Mouse (Mus musculus): Measurements from ENCODE around the gene Psma7.

The Psma7 gene

DNA sequence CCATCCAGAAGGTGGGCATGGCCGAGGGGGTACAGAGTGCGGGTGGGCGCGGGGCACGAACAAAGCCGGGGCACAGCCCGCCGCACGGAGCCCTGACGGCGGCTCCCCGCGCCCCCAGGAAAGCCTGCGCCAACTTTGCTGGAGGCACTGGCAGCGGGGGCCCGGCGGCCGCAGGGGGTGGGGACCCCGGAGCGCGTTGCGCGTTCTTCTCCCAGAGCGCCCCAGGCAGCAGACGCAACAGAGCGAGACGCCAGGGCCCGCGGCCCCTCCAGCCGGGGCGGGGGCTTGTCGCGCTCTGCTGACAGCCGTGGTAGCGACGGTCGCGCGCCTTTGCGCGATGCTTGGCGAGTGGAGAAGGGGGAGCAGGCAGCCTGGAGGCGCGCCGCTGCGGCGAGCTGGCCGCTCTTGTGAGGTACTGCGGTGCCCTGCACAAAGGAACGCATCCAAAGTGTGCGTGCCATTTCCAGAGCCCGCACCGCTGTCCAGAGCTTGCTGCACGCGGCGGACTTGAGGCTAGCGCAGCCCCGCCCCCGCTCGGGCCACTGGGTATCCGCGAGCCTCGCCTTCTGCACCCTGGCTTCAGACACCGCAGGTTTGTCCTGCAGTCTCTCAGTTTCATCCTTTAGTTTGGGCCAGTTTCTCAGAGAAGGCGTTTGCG lies 754 bp upstream of the Psma7 start:
- DNase-seq: peak; percentile 55 to 58

DNA sequence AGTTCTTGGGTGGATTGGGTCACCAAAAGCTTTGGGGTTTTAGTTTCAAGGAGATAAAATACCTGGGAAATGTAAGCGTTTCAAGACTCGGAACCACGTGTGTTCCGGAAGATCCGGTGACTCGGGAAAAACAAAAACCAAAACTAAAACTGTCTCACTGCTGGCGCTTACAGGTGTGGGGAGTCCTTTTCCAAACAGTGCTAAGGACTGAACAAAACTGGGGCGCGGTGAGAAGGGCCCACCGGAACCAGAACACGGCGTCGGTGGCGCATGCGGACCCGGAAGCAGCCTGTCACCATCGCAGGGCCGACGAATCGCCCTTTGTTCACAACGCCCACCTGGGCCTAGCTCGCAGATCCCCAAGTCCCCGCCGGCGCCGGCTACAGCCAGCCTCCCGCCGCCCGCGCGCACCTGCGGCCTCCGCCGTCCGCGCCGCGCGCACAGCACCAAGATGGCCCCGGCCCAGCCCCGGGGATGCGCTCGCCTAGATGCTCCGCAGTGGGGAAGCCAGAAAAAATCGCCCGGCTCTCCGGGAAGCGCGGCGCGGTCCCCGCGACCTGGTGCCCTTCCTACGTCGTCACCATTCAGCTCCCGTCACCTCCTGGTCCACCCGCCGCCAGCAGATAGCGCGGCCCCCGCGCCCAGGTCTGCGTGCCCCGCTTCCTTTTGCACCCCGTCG lies 517 bp downstream of the Psma7 start:
- peak in 1 of 2 experiments; percentile 50 for DNase-seq

DNA sequence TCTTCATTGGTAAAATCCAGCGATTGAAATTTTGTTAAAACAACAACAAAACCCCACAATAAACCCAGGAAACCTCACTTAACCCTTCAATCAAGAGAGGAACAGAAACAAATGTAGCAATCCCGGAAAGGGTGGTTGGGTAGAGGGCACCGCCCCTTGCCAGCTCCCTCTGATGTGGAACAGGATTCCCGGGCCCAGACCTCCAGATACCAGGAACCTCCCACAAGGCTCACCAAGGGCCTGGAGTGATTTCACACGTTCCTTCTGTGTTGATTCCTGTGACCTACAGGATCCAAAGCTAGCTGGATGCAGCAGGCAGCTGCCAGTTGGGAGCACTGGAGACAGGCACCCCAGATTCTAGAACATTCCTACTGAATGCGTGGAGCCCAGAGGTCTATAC lies 1.8 kb downstream of the Psma7 start:
- no peak for DNase-seq

DNA sequence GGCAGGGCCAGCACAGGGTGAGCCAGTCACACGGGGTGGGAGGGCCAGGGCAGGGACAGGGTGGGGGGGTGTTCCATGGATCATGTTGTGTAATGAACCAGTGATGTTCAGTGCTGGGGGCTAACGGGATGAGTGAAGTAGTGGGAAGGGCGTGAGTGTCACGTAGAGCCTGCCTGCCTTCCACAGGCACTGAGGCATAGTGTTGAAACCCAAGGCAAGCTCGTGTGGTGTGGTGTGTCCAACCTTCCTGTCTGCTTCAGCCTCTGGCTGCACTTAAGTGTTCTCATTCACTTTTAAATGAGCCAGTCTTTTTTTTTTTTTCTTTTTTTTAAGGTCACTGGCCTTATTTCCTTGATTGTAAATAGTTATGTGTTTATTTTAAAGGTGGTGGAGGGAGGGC lies 7.5 kb downstream of the Psma7 start:
- no peak for DNase-seq

DNA sequence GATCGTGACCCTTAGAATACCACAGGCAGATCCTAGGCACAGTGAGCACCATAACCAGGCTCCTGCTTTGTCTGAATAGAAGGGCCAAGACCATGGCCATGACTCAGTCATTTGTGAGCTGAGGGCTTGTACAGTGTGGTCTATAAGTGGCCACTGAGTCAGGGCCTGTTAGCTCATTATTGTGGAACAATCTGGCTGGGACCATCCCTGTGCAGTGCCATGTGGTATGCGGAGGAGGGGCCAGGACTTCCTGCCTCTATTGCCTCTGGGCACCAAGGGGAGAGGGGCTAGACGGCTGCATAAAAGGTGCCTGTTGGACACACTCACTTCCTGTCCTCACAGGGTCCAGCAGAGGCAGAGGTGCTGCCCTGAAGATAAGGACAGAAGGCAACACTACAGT lies 8.3 kb downstream of the Psma7 start:
- DNase-seq: no peak

DNA sequence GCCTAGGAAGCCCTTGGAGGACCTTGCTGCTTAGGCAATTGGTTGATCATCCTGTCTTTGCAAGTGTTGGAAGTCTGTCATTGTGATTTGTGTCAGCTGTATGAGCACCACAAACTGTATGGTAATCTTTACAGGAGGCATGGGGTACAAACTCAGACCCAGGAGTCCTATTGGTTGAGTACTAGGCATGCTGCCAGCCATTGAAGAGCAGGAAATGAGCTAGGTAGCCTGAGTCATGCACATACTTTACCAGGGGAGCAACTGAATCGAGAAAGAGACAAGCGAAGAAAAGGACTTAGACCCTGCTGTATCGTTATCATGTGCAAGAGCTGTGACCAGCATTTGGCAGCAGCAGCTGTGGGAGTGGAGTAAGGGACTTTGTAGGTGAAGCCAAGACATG lies 9.3 kb downstream of the Psma7 start:
- DNase-seq: no peak

DNA sequence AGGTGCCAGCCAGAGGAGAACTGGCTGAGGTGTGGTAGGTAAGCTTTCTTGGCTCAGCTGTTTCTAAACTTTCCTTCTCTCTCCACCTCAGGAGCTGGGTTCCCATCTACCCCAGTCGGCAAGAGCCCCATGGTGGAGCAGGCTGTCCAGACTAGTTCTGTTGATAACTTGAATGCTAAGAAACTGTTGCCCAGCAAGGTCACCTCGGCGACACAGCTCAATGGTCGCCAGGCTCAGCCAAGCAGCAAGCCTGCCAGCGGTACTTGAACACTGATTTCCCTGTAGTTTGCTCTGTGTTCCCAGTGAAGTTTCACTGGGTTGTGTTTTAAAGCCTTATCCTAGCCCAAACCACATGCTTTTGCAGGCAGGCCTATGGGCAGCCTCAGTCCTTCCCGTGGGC lies 11.0 kb downstream of the Psma7 start:
- DNase-seq: no peak

DNA sequence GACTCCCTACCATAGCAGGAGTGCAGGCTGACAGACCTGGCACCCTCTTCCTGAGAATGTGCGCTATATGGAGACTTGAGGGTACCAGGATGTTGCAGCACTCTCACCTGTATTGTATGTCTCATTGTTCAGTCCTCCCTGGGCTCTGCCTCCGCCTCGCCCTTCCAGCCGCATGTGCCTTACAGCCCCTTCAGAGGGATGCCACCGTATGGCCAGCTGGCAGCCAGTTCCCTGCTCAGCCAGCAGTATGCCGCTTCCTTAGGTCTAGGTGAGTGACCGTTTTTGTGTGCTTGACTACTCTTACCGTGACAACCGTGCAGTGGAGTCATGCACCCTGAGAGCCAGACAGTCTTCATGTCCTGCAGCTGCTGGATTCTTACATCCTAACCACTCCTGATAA lies 14.5 kb downstream of the Psma7 start:
- DNase-seq: no peak

DNA sequence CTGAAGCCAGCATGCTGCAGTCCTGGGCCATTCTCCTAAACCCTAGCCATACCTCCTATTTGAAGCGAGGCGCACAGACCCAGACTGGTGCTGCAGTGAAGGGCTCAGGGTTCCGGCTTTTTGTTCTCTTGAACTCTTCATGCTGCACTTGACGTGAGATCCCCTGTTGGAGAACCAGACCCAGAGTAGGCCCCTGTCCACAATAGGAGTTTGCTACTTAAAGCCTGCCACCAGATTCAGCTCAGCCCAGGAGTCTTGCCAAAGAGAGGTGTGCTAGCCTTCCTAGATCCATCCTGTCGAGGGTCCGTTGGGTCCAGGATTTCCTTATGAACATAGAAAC lies 16.4 kb downstream of the Psma7 start:
- no peak for DNase-seq

DNA sequence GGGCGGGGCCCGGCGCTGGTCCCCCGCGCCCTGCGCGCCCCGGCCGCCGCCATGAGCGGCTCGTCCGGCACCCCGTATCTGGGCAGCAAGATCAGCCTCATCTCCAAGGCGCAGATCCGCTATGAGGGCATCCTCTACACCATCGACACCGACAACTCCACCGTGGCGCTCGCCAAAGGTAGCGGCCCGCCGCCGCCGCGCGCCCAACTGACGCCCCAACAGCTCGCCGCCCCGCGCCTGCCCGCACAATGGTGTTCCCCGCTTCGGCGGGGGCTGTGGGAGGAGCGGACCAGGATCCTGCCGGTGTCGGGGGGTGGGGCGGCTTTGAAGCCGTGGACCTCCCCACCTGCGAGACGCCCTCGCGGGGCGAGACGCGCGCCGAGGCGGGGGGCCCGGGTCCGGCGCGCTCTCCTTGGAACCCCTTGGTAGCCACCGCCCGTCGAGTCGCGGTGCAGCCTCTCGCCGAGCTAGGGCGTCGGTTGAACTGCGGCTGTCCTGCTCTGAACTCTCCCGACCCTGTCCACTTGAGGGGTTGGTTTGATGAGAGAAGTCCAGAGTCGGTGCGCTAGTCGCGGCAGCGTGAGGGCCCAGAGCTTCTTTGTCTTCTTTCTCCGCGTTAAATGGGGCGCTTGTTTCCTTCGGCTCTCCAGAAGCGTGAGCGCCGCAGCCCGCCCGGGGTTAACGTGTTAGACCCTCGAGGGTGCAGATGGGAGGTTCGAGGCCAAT lies 16.9 kb downstream of the Psma7 start:
- peak in 1 of 2 experiments; percentile 17 for DNase-seq

DNA sequence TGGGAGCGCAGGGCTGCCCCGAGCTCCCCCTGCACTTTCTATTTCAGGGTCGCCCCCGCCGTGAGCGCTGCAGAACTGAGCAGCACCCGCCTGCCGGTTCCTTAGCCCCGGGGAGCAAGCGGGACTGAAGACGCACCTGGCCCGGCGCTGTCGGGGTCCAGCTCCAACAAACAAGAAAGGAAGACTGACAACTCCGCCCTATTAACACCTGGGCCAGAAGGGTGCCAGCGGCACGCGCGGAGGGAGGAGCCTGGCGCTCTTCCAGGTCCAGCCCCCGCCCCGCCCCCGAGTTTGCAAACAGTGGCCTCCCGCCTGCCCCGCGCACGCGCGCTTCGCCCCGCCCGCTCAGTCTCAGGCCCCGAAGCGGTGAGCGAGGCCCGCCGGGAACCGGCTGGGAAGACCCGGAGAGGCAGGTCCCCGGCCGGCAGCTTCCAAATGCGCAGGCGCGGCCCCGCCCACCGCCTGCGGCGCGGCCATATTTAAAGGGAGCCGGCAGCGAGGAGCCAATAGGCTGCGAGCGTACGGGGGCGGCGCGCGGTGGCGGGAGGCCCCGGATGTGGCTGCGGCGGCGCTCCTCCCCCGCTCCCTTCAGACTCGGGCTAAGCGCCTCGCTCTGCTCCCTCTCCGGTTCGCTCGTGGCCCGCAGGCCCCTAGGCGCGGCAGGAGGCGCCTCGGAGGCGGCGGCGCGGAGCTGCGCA lies 17.7 kb downstream of the Psma7 start, which contains the start of gene Lsm14b:
Gene Lsm14b (plus strand): TSS at position 587 of the 698 bp plus-strand sequence.
- DNase-seq: peak; percentile 98 to 99

DNA sequence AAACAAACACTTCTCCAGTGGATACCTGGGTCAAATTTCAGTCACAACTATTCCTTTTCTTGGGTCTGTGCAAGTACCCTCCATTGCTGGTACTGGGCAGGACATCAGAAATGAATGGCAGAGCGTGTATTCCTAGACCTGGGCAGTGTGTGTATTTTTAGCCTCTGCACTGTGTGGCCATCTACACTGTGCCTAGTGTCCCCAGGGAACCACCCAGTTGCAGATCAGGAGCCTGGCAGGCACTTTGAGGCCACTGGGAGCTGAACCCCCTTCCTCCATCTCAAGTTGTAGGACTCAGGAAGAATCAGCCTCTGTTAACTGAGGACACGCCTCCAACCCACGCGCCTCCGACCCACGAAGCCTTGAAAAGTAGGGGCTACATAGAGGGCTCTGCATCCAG lies 19.5 kb downstream of the Psma7 start:
- no peak for DNase-seq

DNA sequence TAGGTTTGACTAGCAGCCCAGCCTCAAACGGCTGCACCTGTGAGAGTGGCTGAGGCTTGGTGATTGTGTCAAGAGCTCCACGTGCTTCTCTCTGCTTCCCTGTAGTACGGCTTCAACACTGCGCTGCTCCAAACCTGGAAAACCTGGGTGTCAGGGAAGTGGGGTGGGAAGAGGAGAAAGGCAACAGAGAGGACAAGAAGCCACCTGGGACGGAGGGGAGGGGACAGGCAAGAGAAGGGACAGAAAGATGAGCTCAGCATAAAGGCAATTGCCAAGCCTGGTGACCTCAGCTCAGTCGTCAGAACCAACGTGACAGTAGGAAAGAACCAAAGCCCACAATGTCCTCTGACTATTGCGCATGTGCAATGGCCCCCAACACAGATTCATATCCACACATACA lies 21.3 kb downstream of the Psma7 start:
- DNase-seq: no peak

DNA sequence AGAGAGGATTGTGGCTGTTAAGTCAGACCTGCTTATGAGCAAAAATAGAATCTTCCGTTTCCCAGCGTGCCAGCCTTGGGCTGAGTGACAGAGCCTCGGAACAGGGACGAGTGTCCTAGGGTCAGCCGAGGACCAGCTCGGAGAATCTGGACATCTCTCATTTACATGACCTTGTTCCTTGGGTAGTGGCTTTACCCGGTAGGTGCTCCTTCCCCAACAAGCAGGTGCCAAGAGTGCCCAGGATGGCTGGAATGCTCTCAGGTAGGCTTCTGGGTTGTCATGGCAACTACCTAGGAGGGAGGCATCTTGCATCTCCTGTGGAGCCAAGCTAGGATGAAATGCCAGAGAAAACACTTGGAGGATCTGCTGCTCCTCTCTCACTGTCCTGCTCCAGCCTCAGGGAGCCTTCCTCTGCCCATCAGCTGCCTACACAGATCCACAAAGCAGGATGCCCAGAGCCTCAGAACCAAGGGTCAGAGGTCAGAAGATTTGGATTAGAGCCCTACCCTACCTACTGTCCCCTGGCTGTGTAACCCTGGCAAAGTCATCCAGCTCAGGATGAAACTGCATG lies 22.1 kb downstream of the Psma7 start:
- DNase-seq: no peak

DNA sequence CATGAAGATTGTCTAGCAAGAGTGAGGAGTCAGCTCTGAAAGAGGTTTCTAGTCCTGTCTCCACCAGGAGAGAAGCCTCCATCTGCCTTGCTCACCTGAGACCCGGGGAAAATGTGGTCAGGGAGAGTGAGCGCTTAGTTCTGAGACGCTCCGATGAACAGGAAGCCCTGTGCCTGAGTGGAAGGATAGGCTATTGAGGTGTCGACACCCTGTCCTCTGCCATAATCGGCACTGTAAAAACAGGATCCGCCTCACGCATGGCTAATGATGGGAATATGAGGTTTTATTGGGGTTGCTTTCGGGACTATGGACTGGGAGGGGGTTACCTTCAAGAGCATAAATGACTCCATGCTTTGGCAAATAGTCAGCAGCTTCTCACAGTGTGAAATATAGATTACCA lies 23.7 kb downstream of the Psma7 start:
- no peak for DNase-seq

DNA sequence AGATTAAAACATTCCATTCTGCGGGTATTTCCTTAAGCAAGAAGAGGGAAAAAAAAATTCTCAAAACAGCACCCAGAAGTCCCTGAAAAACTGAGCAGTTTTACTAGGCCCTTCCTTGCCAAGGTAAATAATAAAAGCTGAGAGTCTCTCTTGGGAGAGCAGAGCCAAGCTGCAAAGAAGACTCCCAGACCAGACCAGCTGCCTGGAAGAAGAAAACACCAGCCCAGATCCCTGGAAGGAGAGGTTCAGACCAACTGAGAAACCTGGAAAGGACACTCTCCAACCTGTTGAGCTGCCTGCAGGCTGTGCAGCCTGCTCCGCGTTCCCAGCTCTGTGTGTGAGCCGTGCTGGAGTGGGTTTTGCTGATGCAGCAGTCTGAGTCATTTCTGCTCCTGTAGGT lies 24.6 kb downstream of the Psma7 start:
- no peak for DNase-seq

DNA sequence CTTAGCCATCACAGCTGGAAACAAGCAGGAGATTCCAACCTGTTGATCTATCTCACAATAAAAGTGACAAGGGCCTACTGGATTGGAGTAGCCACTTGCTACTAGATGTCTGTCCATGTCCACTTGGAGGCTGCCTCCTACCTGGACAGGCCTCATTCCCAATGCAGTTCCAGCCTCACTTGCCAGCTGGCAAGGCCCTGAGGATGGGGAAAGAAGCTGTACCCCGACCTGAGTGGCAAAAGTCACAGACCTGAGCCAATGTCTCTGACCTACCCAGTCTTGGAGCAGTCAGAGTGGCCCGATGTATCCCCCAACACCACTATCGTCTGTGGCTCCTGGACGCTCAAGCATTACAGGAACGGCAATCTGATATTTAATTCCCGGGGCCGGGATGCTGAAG lies 28.5 kb downstream of the Psma7 start:
- DNase-seq: no peak

DNA sequence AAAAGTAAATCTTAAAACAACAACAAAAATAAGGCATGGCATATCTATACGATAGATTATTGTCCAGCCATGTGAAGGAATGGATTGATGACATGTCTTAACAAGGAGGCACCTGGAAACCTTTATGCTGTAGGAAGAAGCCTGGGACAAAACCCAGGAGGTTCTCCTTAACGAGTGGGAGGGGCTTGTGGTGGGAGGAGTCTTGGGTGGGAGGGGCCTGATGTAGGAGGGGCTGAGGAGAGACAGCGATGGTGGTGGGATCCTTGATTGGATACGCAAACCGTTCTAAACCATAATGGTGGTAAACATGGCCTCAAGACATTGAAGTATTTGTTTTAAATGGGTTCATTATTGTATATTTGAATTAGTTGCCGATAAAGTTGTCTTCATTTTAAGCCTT lies 30.9 kb downstream of the Psma7 start:
- no peak for DNase-seq

DNA sequence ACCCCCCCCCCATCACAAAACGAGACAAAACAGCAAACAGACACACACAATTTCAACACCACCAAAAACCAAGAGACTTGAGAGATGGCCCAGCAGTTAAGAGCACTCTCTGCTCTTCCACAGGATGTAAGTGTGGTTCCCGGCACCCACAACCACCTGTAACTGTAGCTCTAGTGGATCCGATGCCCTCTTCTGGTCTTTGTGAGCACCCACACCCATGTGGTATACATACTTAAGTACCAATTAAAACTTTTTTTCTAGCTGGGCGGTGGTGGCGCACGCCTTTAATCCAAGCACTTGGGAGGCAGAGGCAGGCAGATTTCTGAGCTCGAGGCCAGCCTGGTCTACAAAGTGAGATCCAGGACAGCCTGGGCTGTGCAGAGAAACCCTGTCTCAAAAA lies 31.5 kb downstream of the Psma7 start:
- no peak for DNase-seq

DNA sequence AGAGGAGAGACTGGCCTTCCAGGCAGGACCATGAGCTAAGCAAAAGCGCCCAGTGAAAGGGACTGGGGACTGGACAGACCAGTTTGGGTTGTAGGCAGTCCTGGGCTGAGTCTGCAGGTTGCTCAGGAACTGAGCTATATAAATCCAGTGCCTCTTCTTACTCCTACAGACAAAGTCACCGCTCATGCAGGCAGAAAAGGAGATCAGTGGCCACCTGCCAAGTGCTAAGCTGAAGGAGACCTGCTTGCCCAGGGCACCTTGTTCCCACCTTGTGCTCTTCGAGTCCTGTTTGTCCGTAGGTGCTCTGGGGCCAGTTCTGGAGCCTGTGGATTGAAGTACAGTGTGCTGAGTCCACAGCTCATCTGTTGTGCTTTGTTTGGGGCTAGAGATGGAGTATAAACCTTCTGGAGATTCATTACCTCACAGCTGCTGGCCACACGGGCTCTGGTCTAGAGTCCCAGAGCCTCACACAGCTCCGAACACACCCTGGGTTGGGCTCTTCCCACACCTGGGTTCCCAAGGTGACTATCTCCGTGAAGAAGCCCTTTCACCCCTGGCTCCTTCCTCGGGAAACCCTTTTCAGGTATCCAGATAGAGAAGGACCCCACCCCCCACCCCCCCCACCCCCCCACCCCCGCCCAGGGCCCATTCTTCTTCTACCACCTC lies 35.7 kb downstream of the Psma7 start:
- no peak for DNase-seq

DNA sequence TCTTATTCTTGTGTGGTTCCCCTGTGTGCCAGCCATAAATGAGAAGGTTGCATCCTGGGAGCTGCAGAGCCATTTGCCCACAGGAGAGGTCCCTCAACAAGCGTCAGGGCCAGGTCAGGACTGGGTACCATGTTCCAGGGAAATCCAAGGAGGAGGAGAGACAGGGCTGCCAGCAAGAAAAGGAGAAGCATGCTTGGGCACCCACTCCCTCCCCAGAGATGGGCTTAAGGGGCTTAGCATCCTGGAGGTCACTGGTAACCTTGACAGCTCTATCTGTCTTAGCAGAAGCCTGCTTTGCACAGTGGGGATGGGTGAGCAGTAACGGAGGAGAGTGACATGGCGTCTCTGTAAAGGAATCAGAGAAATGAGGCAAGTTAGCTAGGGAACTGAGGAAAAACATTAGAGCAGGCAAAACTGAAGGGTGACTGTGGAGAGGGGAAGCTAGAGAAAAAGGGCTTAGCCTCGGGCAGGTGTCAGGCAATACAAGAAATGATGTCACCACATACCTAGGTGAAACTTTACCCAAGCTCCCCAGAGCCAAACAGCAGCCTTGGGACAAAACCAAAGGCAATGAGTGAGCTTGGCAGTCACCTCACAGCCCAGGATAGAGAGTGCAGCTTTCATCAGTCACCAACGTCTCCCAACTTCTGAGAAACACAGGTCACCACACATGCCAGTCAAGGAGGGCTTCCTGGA lies 36.4 kb downstream of the Psma7 start:
- no peak for DNase-seq

DNA sequence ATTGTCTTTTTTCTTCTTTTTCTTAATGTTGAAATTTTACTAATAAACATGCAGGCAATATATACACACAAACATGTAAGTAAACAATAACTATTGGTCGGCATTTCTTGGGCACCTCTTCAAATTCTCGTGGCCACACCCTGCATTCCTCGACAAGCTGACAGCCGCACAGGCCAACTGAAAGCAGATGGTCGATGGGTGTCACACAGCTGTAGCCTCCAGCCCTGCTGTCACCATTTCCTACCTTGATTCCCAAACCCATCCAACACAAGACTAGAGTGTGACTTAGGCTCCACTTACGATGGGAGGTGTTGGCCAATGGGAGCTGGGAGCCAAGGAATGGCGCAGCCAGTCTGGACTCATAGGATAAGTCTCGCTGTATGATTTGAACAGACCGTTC lies 40.6 kb downstream of the Psma7 start:
- no peak for DNase-seq

Measured in B cell, adult 2 months (primary cell).